Mouse (Mus musculus) olfactory bulb, adult 2 months (tissue): ENCODE data around the gene Anpep.

Experiments used
- CTCF ChIP-seq: fragments of 200-500 bp; IDR thresholded peaks from 2 replicates; pipeline ENCODE4 v1.5.1; 2012; ENCODE audit warnings: low read depth, mild to moderate bottlenecking, low read length, moderate library complexity; ENCODE audit not compliant: insufficient read depth
- POLR2A ChIP-seq: fragments of 200-500 bp; IDR thresholded peaks from 2 replicates; pipeline ENCODE4 v1.6.1; 2012; ENCODE audit warnings: mild to moderate bottlenecking, low read depth, low read length, moderate library complexity; ENCODE audit not compliant: insufficient read depth

DNA sequence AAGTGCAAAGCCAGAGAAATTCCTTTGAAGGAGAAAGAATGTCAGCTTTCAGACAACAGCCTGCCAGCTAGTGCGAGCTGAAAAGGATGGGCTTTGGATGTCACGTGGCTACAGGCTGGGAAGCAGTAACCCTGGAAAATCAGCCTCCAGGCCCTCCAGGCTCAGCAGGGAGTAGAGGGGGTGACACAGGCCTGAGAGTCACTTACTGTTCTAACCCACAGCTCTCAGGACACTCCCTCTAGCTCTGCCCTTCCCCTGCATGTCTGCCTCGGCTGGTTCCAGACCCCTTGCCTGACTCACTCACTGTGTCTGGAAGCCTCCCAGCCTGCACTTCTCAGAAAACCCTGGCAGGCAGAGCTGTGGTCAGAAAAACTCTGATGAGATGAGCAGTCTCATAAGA, 20.1 kb upstream of the Anpep start:
- TF ChIP-seq POLR2A (no peak), CTCF (no peak)
